In the genomic region with DNA sequence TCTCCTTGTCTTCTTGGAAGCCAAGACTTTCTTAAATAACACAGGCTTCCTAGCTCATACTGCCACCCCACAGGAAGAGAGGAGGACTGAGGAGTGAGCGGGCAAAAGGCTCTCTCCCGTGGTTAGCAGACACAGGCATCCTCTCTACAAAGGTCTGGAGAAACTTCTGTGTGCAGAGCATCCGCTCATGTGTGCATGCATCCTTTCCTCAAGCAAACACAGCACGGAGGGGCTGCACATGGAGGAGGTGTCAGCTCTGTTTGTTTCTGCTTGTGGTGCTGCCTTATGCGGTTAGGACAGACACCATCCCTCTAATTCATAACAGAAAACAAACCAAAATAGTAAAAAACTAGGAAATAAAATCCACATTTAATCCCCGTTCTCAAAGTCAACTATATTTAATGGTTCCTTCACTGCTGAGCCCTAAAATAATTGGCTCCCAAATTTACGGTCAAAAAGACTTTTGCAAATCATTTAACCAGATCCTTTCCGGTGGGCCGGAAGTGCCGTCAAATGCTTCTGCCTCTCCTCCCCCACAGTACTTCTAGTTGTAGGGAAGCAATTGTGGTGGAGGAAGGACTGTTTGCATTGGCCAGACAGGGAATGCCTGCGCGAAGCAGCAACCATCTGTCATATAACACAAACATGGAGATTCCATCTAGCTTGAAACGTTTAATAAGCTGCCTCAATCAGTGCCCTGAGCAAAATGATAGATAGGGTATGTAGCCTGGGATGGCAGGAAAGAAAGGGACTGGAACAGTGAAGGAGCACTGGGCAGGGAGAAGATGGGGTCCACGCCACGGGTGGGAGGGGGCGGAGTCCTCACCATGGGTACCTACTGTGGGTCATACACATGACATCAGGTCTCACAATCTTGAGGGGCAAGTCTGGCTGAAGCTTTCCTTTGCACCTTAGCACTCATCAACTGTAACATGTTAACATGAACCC, we compare ENCODE assay signal across 18 mouse cellular contexts.
DNase-seq lines count a peak whose midpoint lies in the region; ATAC-seq and TF ChIP-seq lines count a peak whose summit lies in the region.
"Had no signal": no experiment of that assay in that cellular context is flagged by ENCODE, and none has a peak within 500 bp of the region (broad histone marks: within the 10 kb centered on the region; RNA-seq: fewer than 3 reads in every experiment).

No protein-coding gene starts in this region.

- H3K27ac ChIP-seq in kidney, embryonic 15.5 days = peak overlapping the region; percentile 69
- H3K27ac ChIP-seq in lung, embryonic 16.5 days (ENCODE audit: low read length) = peak overlapping the region; percentile 36; the same call in 1 of the 2 replicates
- H3K27ac ChIP-seq in intestine, postnatal 0 days (ENCODE audit: low read depth, low read length) = peak overlapping the region; percentile 35; the same call in 1 of the 2 replicates
- H3K27ac ChIP-seq: forebrain, embryonic 15.5 days; gastrocnemius, adult 2 months; heart, adult 2 months had no signal

- TF ChIP-seq CTCF in intestine, postnatal 0 days (IDR thresholded peaks at IDR 0.05; ENCODE audit: low read depth) = no peak

- H3K9ac ChIP-seq in kidney, embryonic 15.5 days = no peak overlapping the region
- H3K9ac ChIP-seq in lung, embryonic 16.5 days (ENCODE audit: low read length) = no peak overlapping the region
- H3K9ac ChIP-seq in intestine, postnatal 0 days (ENCODE audit: low read depth, low read length) = no peak overlapping the region
- H3K9ac ChIP-seq: forebrain, embryonic 15.5 days had no signal

- H3K36me3 ChIP-seq in kidney, embryonic 15.5 days = peaks cover 96% of the 10 kb centered on the region
- peaks cover 5% of the 10 kb centered on the region; the same call in 1 of the 2 replicates for H3K36me3 ChIP-seq in lung, embryonic 16.5 days (ENCODE audit: control insufficient read depth, insufficient read depth, low read length)
- H3K36me3 ChIP-seq in intestine, postnatal 0 days (ENCODE audit: control insufficient read depth, insufficient read depth) = peaks cover 36% of the 10 kb centered on the region

- H3K9me3 ChIP-seq in kidney, embryonic 15.5 days (replicated peaks) = no peaks in the 10 kb centered on the region
- no peaks in the 10 kb centered on the region for H3K9me3 ChIP-seq in lung, embryonic 16.5 days (ENCODE audit: control insufficient read depth, low read length)
- H3K9me3 ChIP-seq in intestine, postnatal 0 days (ENCODE audit: control insufficient read depth) = no peaks in the 10 kb centered on the region
- H3K9me3 ChIP-seq: forebrain, embryonic 15.5 days had no signal

- peaks cover 10% of the 10 kb centered on the region for H3K4me1 ChIP-seq in kidney, embryonic 15.5 days
- H3K4me1 ChIP-seq in lung, embryonic 16.5 days (replicated peaks; ENCODE audit: control insufficient read depth, insufficient read depth, low read length) = peaks cover 4% of the 10 kb centered on the region; the same call in 1 of the 2 replicates
- no peaks in the 10 kb centered on the region for H3K4me1 ChIP-seq in intestine, postnatal 0 days (replicated peaks; ENCODE audit: control insufficient read depth, insufficient read depth, low read length)

- peak; percentile 46 for ATAC-seq in kidney, embryonic 15.5 days (replicated peaks; ENCODE audit: low FRiP score)
- peak; percentile 82 for ATAC-seq in lung, embryonic 16.5 days (ENCODE audit: low read depth)
- 0 out of 2 replicates have a peak, but pooled peaks have one; percentile 5 for ATAC-seq in common myeloid progenitor, adult 5-6 weeks (replicated peaks; ENCODE audit: low read depth, poor library complexity, severe bottlenecking)
- ATAC-seq in intestine, postnatal 0 days = no peak
- ATAC-seq: forebrain, embryonic 15.5 days had no signal

- H3K4me3 ChIP-seq in kidney, embryonic 15.5 days (replicated peaks) = no peak overlapping the region
- no peak overlapping the region for H3K4me3 ChIP-seq in lung, embryonic 16.5 days (ENCODE audit: low read length)
- H3K4me3 ChIP-seq in intestine, postnatal 0 days (ENCODE audit: low read depth, low read length) = no peak overlapping the region
- H3K4me3 ChIP-seq: erythroblast, embryonic 14.5 days; forebrain, embryonic 15.5 days; gastrocnemius, adult 2 months; heart, adult 2 months had no signal

- no peak for DNase-seq in kidney, adult 18-20 months
- no peak for DNase-seq in lung, adult 18-20 months
- no peak for DNase-seq in layer of hippocampus, postnatal 10 days (ENCODE audit: low spot score in 2 of 2)
- DNase-seq: adrenal gland, postnatal 25 days; cerebellum, postnatal 10 days; embryo, embryonic 11 days; gastrocnemius, adult 2 months; heart, adult 2 months; midbrain, embryonic 14.5 days; spleen, adult 18-20 months; thymus, postnatal 25 days had no signal

- H3K27me3 ChIP-seq in kidney, embryonic 15.5 days = no peaks in the 10 kb centered on the region
- H3K27me3 ChIP-seq in lung, embryonic 16.5 days (ENCODE audit: control insufficient read depth, insufficient read depth, low read depth, low read length) = no peaks in the 10 kb centered on the region
- no peaks in the 10 kb centered on the region for H3K27me3 ChIP-seq in intestine, postnatal 0 days (replicated peaks; ENCODE audit: control insufficient read depth, insufficient read depth, low read length)
- H3K27me3 ChIP-seq: forebrain, embryonic 15.5 days had no signal

- WGBS in kidney, embryonic 15.5 days = 56% methylated on average over 16 of the region's 16 CpGs
- WGBS in lung, embryonic 16.5 days = 54% methylated on average over 16 of the region's 16 CpGs
- WGBS in intestine, postnatal 0 days = 61% methylated on average over 16 of the region's 16 CpGs

- H3K4me2 ChIP-seq in kidney, embryonic 15.5 days = no peak overlapping the region
- H3K4me2 ChIP-seq in lung, embryonic 16.5 days (ENCODE audit: low read depth, low read length) = no peak overlapping the region
- H3K4me2 ChIP-seq in intestine, postnatal 0 days (replicated peaks; ENCODE audit: low read depth) = 0 out of 2 replicates have a peak overlapping the region, but pooled peaks have one; percentile 6
- H3K4me2 ChIP-seq: forebrain, embryonic 15.5 days; liver, embryonic 11.5 days had no signal
